Mouse (Mus musculus) left cerebral cortex, adult 11 months (tissue): Measurements from ENCODE around the gene Ppm1h.
"Not testable (repeated sequence)": the region's sequence is repeated elsewhere in the genome, so short reads cannot be mapped to it uniquely, and the experiment has no call there.

ENCODE experiments used
- DNase-seq: peaks from one replicate; pipeline ENCODE4 v3.0.0; 2022; ENCODE audit warnings: low spot score

Gene Ppm1h

GRCm38 (mm10) chr10:122933053-122933838 is 254.7 kb downstream of the Ppm1h start:
- DNase-seq, result no peak

GRCm38 (mm10) chr10:122935406-122935805 is 256.8 kb downstream of the Ppm1h start:
- not testable (repeated sequence) for DNase-seq

GRCm38 (mm10) chr10:122937380-122937779 is 258.8 kb downstream of the Ppm1h start:
- not testable (repeated sequence) for DNase-seq

- DNase-seq, result no peak
Measured at GRCm38 (mm10) chr10:122939546-122939945, 261.0 kb downstream of the Ppm1h start.

- DNase-seq, result no peak
Measured at GRCm38 (mm10) chr10:122942771-122943170, 264.2 kb downstream of the Ppm1h start.

GRCm38 (mm10) chr10:122943824-122944223 is 265.3 kb downstream of the Ppm1h start:
- no peak for DNase-seq

GRCm38 (mm10) chr10:122944888-122945287 is 266.3 kb downstream of the Ppm1h start:
- DNase-seq, result no peak

- no peak for DNase-seq
Measured at GRCm38 (mm10) chr10:122950966-122951365, 272.4 kb downstream of the Ppm1h start.

- DNase-seq, result no peak
Measured at GRCm38 (mm10) chr10:122953576-122953975, 275.0 kb downstream of the Ppm1h start.

GRCm38 (mm10) chr10:122957918-122958317 is 279.4 kb downstream of the Ppm1h start:
- DNase-seq, result no peak

GRCm38 (mm10) chr10:122958699-122959098 is 280.1 kb downstream of the Ppm1h start:
- DNase-seq, result no peak

GRCm38 (mm10) chr10:122960216-122960615 is 281.7 kb downstream of the Ppm1h start:
- no peak for DNase-seq

GRCm38 (mm10) chr10:122960738-122961137 is 282.2 kb downstream of the Ppm1h start:
- no peak for DNase-seq

- DNase-seq, result no peak
Measured at GRCm38 (mm10) chr10:122961494-122961893, 282.9 kb downstream of the Ppm1h start.

- DNase-seq, result no peak
Measured at GRCm38 (mm10) chr10:122962651-122963050, 284.1 kb downstream of the Ppm1h start.

- DNase-seq, result no peak
Measured at GRCm38 (mm10) chr10:122963463-122964240, 285.1 kb downstream of the Ppm1h start.

- no peak for DNase-seq
Measured at GRCm38 (mm10) chr10:122964241-122964636, 285.7 kb downstream of the Ppm1h start.

- DNase-seq, result not testable (repeated sequence)
Measured at GRCm38 (mm10) chr10:122965650-122966049, 287.1 kb downstream of the Ppm1h start.

- DNase-seq, result no peak
Measured at GRCm38 (mm10) chr10:122966421-122966820, 287.9 kb downstream of the Ppm1h start.

- DNase-seq, result no peak
Measured at GRCm38 (mm10) chr10:122970188-122970587, 291.6 kb downstream of the Ppm1h start.

- DNase-seq, result no peak
Measured at GRCm38 (mm10) chr10:122973241-122973640, 294.7 kb downstream of the Ppm1h start.

GRCm38 (mm10) chr10:122976038-122976437 is 297.5 kb downstream of the Ppm1h start:
- no peak for DNase-seq

GRCm38 (mm10) chr10:122979356-122979755 is 300.8 kb downstream of the Ppm1h start:
- no peak for DNase-seq
